8 mouse cellular contexts compared by ENCODE assay signal in genomic region chr8:111742261-111743037, GRCm38 (mm10). TPM values are rescaled to one million over a fixed set of nuclear protein-coding genes. Genes with fewer than 3 reads are reported as not detected.
DNase-seq lines count a peak whose midpoint lies in the region; ATAC-seq and TF ChIP-seq lines count a peak whose summit lies in the region.

No protein-coding gene starts in this region.

- H3K4me1 ChIP-seq in embryonic facial prominence, embryonic 10.5 days, result peaks cover 87% of the 10 kb centered on the region
- peaks cover 53% of the 10 kb centered on the region for H3K4me1 ChIP-seq in hindbrain, postnatal 0 days (ENCODE audit: insufficient read depth, low read length)
- peaks cover 37% of the 10 kb centered on the region for H3K4me1 ChIP-seq in liver, embryonic 11.5 days (replicated peaks; ENCODE audit: control insufficient read depth, insufficient read depth, low read length)
- peaks cover 69% of the 10 kb centered on the region for H3K4me1 ChIP-seq in stomach, embryonic 16.5 days (ENCODE audit: control insufficient read depth, insufficient read depth, low read length)

- peak; percentile 14; the same call in 1 of the 2 replicates for ATAC-seq in hindbrain, postnatal 0 days
- ATAC-seq in liver, embryonic 11.5 days (replicated peaks; ENCODE audit: low FRiP score), result 0 out of 2 replicates have a peak, but pooled peaks have one; percentile 12
- ATAC-seq in stomach, embryonic 16.5 days (ENCODE audit: insufficient read depth, low FRiP score), result no peak

- peak overlapping the region; percentile 91 for H3K9ac ChIP-seq in hindbrain, postnatal 0 days (replicated peaks; ENCODE audit: low read length)
- peak overlapping the region; percentile 78; the same call in 1 of the 2 replicates for H3K9ac ChIP-seq in liver, embryonic 11.5 days (ENCODE audit: low read depth, low read length)
- peak overlapping the region; percentile 94 for H3K9ac ChIP-seq in stomach, embryonic 16.5 days (ENCODE audit: low read length)

- H3K27ac ChIP-seq in embryonic facial prominence, embryonic 10.5 days (replicated peaks), result peak overlapping the region; percentile 96
- H3K27ac ChIP-seq in hindbrain, postnatal 0 days, result peak overlapping the region; percentile 81
- peak overlapping the region; percentile 56 for H3K27ac ChIP-seq in liver, embryonic 11.5 days (ENCODE audit: low read depth, low read length)
- H3K27ac ChIP-seq in stomach, embryonic 16.5 days (ENCODE audit: low read length), result peak overlapping the region; percentile 90

- peak overlapping the region; percentile 74 for H3K4me2 ChIP-seq in hindbrain, postnatal 0 days (ENCODE audit: low read depth, low read length)
- peak overlapping the region; percentile 82 for H3K4me2 ChIP-seq in liver, embryonic 11.5 days
- H3K4me2 ChIP-seq in stomach, embryonic 16.5 days (ENCODE audit: low read depth, low read length), result peak overlapping the region; percentile 80

- peaks cover 6% of the 10 kb centered on the region; the same call in 1 of the 2 replicates for H3K27me3 ChIP-seq in embryonic facial prominence, embryonic 10.5 days (replicated peaks; ENCODE audit: low read depth, poor library complexity, severe bottlenecking)
- no peaks in the 10 kb centered on the region for H3K27me3 ChIP-seq in hindbrain, postnatal 0 days (ENCODE audit: insufficient read depth, low read length)
- H3K27me3 ChIP-seq in liver, embryonic 11.5 days (replicated peaks; ENCODE audit: control insufficient read depth, insufficient read depth, low read length), result peaks cover 30% of the 10 kb centered on the region
- no peaks in the 10 kb centered on the region for H3K27me3 ChIP-seq in stomach, embryonic 16.5 days (ENCODE audit: control insufficient read depth, insufficient read depth, low read length)

- peak; percentile 73 for DNase-seq in adrenal gland, adult 2 months
- DNase-seq in adrenal gland, adult 8-10 months, result no peak
- DNase-seq in 3T3-L1 (ENCODE audit: low read depth, low spot score), result peak; percentile 66
- DNase-seq in embryonic facial prominence, embryonic 10.5 days (ENCODE audit: low spot score), result no peak
- DNase-seq in hindbrain, postnatal 0 days (ENCODE audit: low spot score), result peak; percentile 59
- no peak for DNase-seq in liver, embryonic 11.5 days (ENCODE audit: low spot score)
- no peak for DNase-seq in left cerebral cortex, adult 18-20 months (ENCODE audit: low spot score in 2 of 2)

- no peaks in the 10 kb centered on the region for H3K9me3 ChIP-seq in embryonic facial prominence, embryonic 10.5 days
- no peaks in the 10 kb centered on the region for H3K9me3 ChIP-seq in hindbrain, postnatal 0 days (ENCODE audit: low read length)
- no peaks in the 10 kb centered on the region for H3K9me3 ChIP-seq in liver, embryonic 11.5 days (ENCODE audit: control insufficient read depth, low read length)
- no peaks in the 10 kb centered on the region for H3K9me3 ChIP-seq in stomach, embryonic 16.5 days (replicated peaks; ENCODE audit: control insufficient read depth, low read length)

- TF ChIP-seq CTCF in hindbrain, postnatal 0 days (IDR thresholded peaks at IDR 0.05; ENCODE audit: low read depth), result no peak

- WGBS in embryonic facial prominence, embryonic 10.5 days, result 24% methylated on average over 11 of the region's 11 CpGs
- 8% methylated on average over 11 of the region's 11 CpGs for WGBS in hindbrain, postnatal 0 days
- 43% methylated on average over 11 of the region's 11 CpGs for WGBS in liver, embryonic 11.5 days
- WGBS in stomach, embryonic 16.5 days, result 15% methylated on average over 11 of the region's 11 CpGs

- H3K4me3 ChIP-seq in embryonic facial prominence, embryonic 10.5 days, result peak overlapping the region; percentile 98
- H3K4me3 ChIP-seq in hindbrain, postnatal 0 days (ENCODE audit: low read length), result peak overlapping the region; percentile 90
- H3K4me3 ChIP-seq in liver, embryonic 11.5 days (ENCODE audit: low read depth, low read length), result peak overlapping the region; percentile 75
- peak overlapping the region; percentile 87 for H3K4me3 ChIP-seq in stomach, embryonic 16.5 days (replicated peaks; ENCODE audit: low read length)

- peaks cover 24% of the 10 kb centered on the region for H3K36me3 ChIP-seq in embryonic facial prominence, embryonic 10.5 days (replicated peaks)
- H3K36me3 ChIP-seq in hindbrain, postnatal 0 days (ENCODE audit: insufficient read depth, low read length), result no peaks in the 10 kb centered on the region
- H3K36me3 ChIP-seq in liver, embryonic 11.5 days (ENCODE audit: control insufficient read depth, insufficient read depth, low read length), result no peaks in the 10 kb centered on the region
- H3K36me3 ChIP-seq in stomach, embryonic 16.5 days (ENCODE audit: control insufficient read depth, insufficient read depth, low read length), result no peaks in the 10 kb centered on the region

RNA-seq across cellular contexts. Expression of gene Bcar1, which starts 1.2 kb away (rescaled TPM):
- 10 to 100 TPM; 76.9 to 91.2 TPM for total RNA-seq in adrenal gland, adult 2 months (2021)
- polyA plus RNA-seq in adrenal gland, adult 2 months (2012; rRNA removed), result 204 and 210 TPM in 2 replicates
- total RNA-seq in adrenal gland, adult 8-10 months (2022), result 100 to 1,000 TPM in 2 of 4 experiments, 10 to 100 TPM in 2; 86.1 to 150 (median 104) TPM
- polyA plus RNA-seq in embryonic facial prominence, embryonic 10.5 days (2016; fragmentation: Nextera tagmentation; extraction: Ambion mirVana), result 61.1 and 62.4 TPM in 2 replicates
- total RNA-seq in hindbrain, postnatal 0 days (2014; rRNA removed), result 93.6 and 100 TPM in 2 replicates
- polyA plus RNA-seq in hindbrain, postnatal 0 days (2015; fragmentation: Nextera tagmentation; extraction: Ambion mirVana), result 42.6 and 48.8 TPM in 2 replicates
- 26.1 and 27.8 TPM in 2 replicates for polyA plus RNA-seq in liver, embryonic 11.5 days (2014; fragmentation: Nextera tagmentation; extraction: Ambion mirVana)
- polyA plus RNA-seq in stomach, embryonic 16.5 days (2015; fragmentation: Nextera tagmentation; extraction: Ambion mirVana), result 38.5 and 44.6 TPM in 2 replicates
- total RNA-seq in left cerebral cortex, adult 18-20 months (2021), result 10 to 100 TPM; 51.1 to 51.3 TPM

RNA-seq across cellular contexts. Expression of gene Ctrb1, which starts 51.6 kb away (rescaled TPM):
- under 1 TPM in 1 of 2 experiments, not detected in 1; 0.90 TPM for total RNA-seq in adrenal gland, adult 2 months (2021)
- polyA plus RNA-seq in adrenal gland, adult 2 months (2012; rRNA removed), result 0.51 and 0.67 TPM in 2 replicates
- total RNA-seq in adrenal gland, adult 8-10 months (2022), result not detected
- polyA plus RNA-seq in embryonic facial prominence, embryonic 10.5 days (2016; fragmentation: Nextera tagmentation; extraction: Ambion mirVana), result not detected in 2 replicates
- not detected in 2 replicates for total RNA-seq in hindbrain, postnatal 0 days (2014; rRNA removed)
- polyA plus RNA-seq in hindbrain, postnatal 0 days (2015; fragmentation: Nextera tagmentation; extraction: Ambion mirVana), result not detected in 2 replicates
- not detected in 2 replicates for polyA plus RNA-seq in liver, embryonic 11.5 days (2014; fragmentation: Nextera tagmentation; extraction: Ambion mirVana)
- polyA plus RNA-seq in stomach, embryonic 16.5 days (2015; fragmentation: Nextera tagmentation; extraction: Ambion mirVana), result 3,395 and 3,754 TPM in 2 replicates
- not detected for total RNA-seq in left cerebral cortex, adult 18-20 months (2021)

Comparison
In these comparisons a context has a peak if more than half of its experiments do, and no peak if none do; other contexts are left out.
1. DNase-seq: peak in adrenal gland, adult 2 months (single experiment), 3T3-L1 (single experiment) and hindbrain, postnatal 0 days (single experiment); none in adrenal gland, adult 8-10 months (single experiment), embryonic facial prominence, embryonic 10.5 days (single experiment), liver, embryonic 11.5 days (single experiment) and left cerebral cortex, adult 18-20 months (0 of 2).
2. RNA of gene Ctrb1, which starts 51.6 kb away (polyA plus RNA-seq): 3,395 to 3,754 TPM in stomach, embryonic 16.5 days; 0.51 to 0.67 TPM in adrenal gland, adult 2 months, not detected in hindbrain, postnatal 0 days, not detected in embryonic facial prominence, embryonic 10.5 days and not detected in liver, embryonic 11.5 days; every median in the first group is over 1,000 times any median in the second.
3. Peak in every context shown above with its lines, with median percentiles within 50 percentile points of each other: H3K27ac ChIP-seq, H3K4me3 ChIP-seq, H3K4me2 ChIP-seq and H3K9ac ChIP-seq.